In genomic region chr2:146290366-146290765, GRCm38 (mm10) we compare ENCODE assay signal across 14 mouse cellular contexts.
DNase-seq lines count a peak whose midpoint lies in the region; ATAC-seq lines count a peak whose summit lies in the region.
"Had no signal": no experiment of that assay in that cellular context is flagged by ENCODE, and none has a peak within 500 bp of the region (broad histone marks: within the 10 kb centered on the region; RNA-seq: fewer than 3 reads in every experiment).

No protein-coding gene starts in this region.

- no peaks in the 10 kb centered on the region for H3K36me3 ChIP-seq in forebrain, embryonic 11.5 days (ENCODE audit: control insufficient read depth, insufficient read depth, low read length)
- H3K36me3 ChIP-seq in hindbrain, embryonic 13.5 days: no peaks in the 10 kb centered on the region
- H3K36me3 ChIP-seq in midbrain, embryonic 15.5 days (replicated peaks): no peaks in the 10 kb centered on the region
- H3K36me3 ChIP-seq: embryonic facial prominence, embryonic 12.5 days; kidney, embryonic 15.5 days had no signal

- H3K9me3 ChIP-seq in forebrain, embryonic 11.5 days (ENCODE audit: control insufficient read depth, low read length): no peaks in the 10 kb centered on the region
- H3K9me3 ChIP-seq in hindbrain, embryonic 13.5 days: no peaks in the 10 kb centered on the region
- H3K9me3 ChIP-seq in midbrain, embryonic 15.5 days: no peaks in the 10 kb centered on the region
- H3K9me3 ChIP-seq: embryonic facial prominence, embryonic 12.5 days; kidney, embryonic 15.5 days had no signal

- ATAC-seq in forebrain, embryonic 11.5 days (replicated peaks; ENCODE audit: low FRiP score): no peak
- no peak for ATAC-seq in hindbrain, embryonic 13.5 days (ENCODE audit: low FRiP score)
- ATAC-seq in midbrain, embryonic 15.5 days (replicated peaks): 0 out of 2 replicates have a peak, but pooled peaks have one; percentile 32
- ATAC-seq: inflammation-experienced regulatory T-cells, adult 6 months; liver, postnatal 0 days had no signal

- peaks cover 9% of the 10 kb centered on the region for H3K4me1 ChIP-seq in forebrain, embryonic 11.5 days (replicated peaks; ENCODE audit: control insufficient read depth, insufficient read depth, low read length)
- peaks cover 35% of the 10 kb centered on the region for H3K4me1 ChIP-seq in hindbrain, embryonic 13.5 days (replicated peaks)
- H3K4me1 ChIP-seq in midbrain, embryonic 15.5 days: peaks cover 30% of the 10 kb centered on the region
- H3K4me1 ChIP-seq: kidney, embryonic 15.5 days had no signal

- H3K4me3 ChIP-seq in forebrain, embryonic 11.5 days (ENCODE audit: low read depth, low read length): no peak overlapping the region
- no peak overlapping the region for H3K4me3 ChIP-seq in hindbrain, embryonic 13.5 days
- H3K4me3 ChIP-seq in midbrain, embryonic 15.5 days: no peak overlapping the region
- H3K4me3 ChIP-seq: embryonic facial prominence, embryonic 12.5 days; kidney, embryonic 15.5 days had no signal

- no peak overlapping the region for H3K9ac ChIP-seq in forebrain, embryonic 11.5 days (ENCODE audit: low read length)
- H3K9ac ChIP-seq in hindbrain, embryonic 13.5 days: no peak overlapping the region
- H3K9ac ChIP-seq in midbrain, embryonic 15.5 days: no peak overlapping the region
- H3K9ac ChIP-seq: embryonic facial prominence, embryonic 12.5 days; kidney, embryonic 15.5 days; liver, postnatal 0 days had no signal

- no peak overlapping the region for H3K4me2 ChIP-seq in forebrain, embryonic 11.5 days (ENCODE audit: low read depth, low read length, severe bottlenecking)
- no peak overlapping the region for H3K4me2 ChIP-seq in hindbrain, embryonic 13.5 days
- H3K4me2 ChIP-seq in midbrain, embryonic 15.5 days: no peak overlapping the region
- H3K4me2 ChIP-seq: embryonic facial prominence, embryonic 12.5 days; kidney, embryonic 15.5 days had no signal

- 81% methylated on average over 6 of the region's 6 CpGs for WGBS in forebrain, embryonic 11.5 days
- WGBS in hindbrain, embryonic 13.5 days: 52% methylated on average over 6 of the region's 6 CpGs
- WGBS in midbrain, embryonic 15.5 days: 59% methylated on average over 6 of the region's 6 CpGs

- no peaks in the 10 kb centered on the region for H3K27me3 ChIP-seq in forebrain, embryonic 11.5 days (ENCODE audit: control insufficient read depth, insufficient read depth, low read length)
- peaks cover 9% of the 10 kb centered on the region; the same call in 1 of the 2 replicates for H3K27me3 ChIP-seq in hindbrain, embryonic 13.5 days
- H3K27me3 ChIP-seq in midbrain, embryonic 15.5 days (replicated peaks): no peaks in the 10 kb centered on the region
- H3K27me3 ChIP-seq: embryonic facial prominence, embryonic 12.5 days; kidney, embryonic 15.5 days had no signal

- DNase-seq in brain, adult 2 months (ENCODE audit: low read depth, low spot score): peak; percentile 29
- DNase-seq in forebrain, embryonic 11.5 days (ENCODE audit: low spot score): no peak
- no peak for DNase-seq in thymus, adult 18-20 months
- DNase-seq in right cerebral cortex, postnatal 14 days: no peak
- no peak for DNase-seq in lung, postnatal 25 days (ENCODE audit: low spot score)
- DNase-seq: adrenal gland, adult 8-10 months; liver, postnatal 0 days; lung, postnatal 4 days; thymus, postnatal 4 days had no signal

- peak overlapping the region; percentile 87; the same call in 1 of the 2 replicates for H3K27ac ChIP-seq in forebrain, embryonic 11.5 days (ENCODE audit: low read depth, low read length)
- H3K27ac ChIP-seq in hindbrain, embryonic 13.5 days: peak overlapping the region; percentile 79
- H3K27ac ChIP-seq in midbrain, embryonic 15.5 days: peak overlapping the region; percentile 62
- H3K27ac ChIP-seq: kidney, embryonic 15.5 days had no signal
